Mouse (Mus musculus) intestine, postnatal 0 days (tissue): ENCODE data around the gene Ttc37. TPM values are rescaled to one million over a fixed set of nuclear protein-coding genes. Genes with fewer than 3 reads are reported as not detected.

Source experiments
- ATAC-seq: fragments of 200-750 bp; cut with Nextera tagmentation; 2 replicates; pipeline ENCODE4 v1.8.0; 2017; ENCODE audit warnings: mild to moderate bottlenecking, moderate TSS enrichment, moderate library complexity
- H3K27ac ChIP-seq: fragments of 300-500 bp; sonication (generic); 2 replicates; pipeline ENCODE4 v1.5.1; 2014; ENCODE audit warnings: mild to moderate bottlenecking, low read depth, low read length, moderate library complexity
- H3K27me3 ChIP-seq: fragments of 300-500 bp; sonication (generic); replicated peaks from 2 replicates; pipeline ENCODE4 v1.6.1; 2014; ENCODE audit warnings: low read length, mixed read lengths; ENCODE audit not compliant: control insufficient read depth, insufficient read depth
- H3K36me3 ChIP-seq: fragments of 300-500 bp; sonication (generic); 2 replicates; pipeline ENCODE4 v1.6.1; 2014; ENCODE audit warnings: mild to moderate bottlenecking, moderate library complexity; ENCODE audit not compliant: control insufficient read depth, insufficient read depth
- H3K4me1 ChIP-seq: fragments of 300-500 bp; sonication (generic); replicated peaks from 2 replicates; pipeline ENCODE4 v1.6.1; 2014; ENCODE audit warnings: antibody characterized with exemption, low read length, mixed read lengths; ENCODE audit not compliant: control insufficient read depth, insufficient read depth
- H3K4me2 ChIP-seq: fragments of 300-500 bp; sonication (generic); replicated peaks from 2 replicates; pipeline ENCODE4 v1.6.1; 2014; ENCODE audit warnings: low read depth, mild to moderate bottlenecking, moderate library complexity
- H3K4me3 ChIP-seq: fragments of 300-500 bp; sonication (generic); 2 replicates; pipeline ENCODE4 v1.5.1; 2014; ENCODE audit warnings: low read depth, low read length
- H3K9ac ChIP-seq: fragments of 300-500 bp; sonication (generic); 2 replicates; pipeline ENCODE4 v1.6.1; 2014; ENCODE audit warnings: mild to moderate bottlenecking, low read depth, low read length
- H3K9me3 ChIP-seq: fragments of 300-500 bp; sonication (generic); 2 replicates; pipeline ENCODE4 v1.6.1; 2016; ENCODE audit warnings: mixed run types; ENCODE audit not compliant: control insufficient read depth
- CTCF ChIP-seq: sonication (generic); IDR thresholded peaks from 2 replicates; pipeline ENCODE4 v1.5.1; 2016; ENCODE audit warnings: low read depth, mild to moderate bottlenecking, control low read depth, antibody characterized with exemption, moderate library complexity
- WGBS: fragments of 180-500 bp; shearing (Covaris S2); extraction: QIAGEN DNeasy Blood & Tissue Kit; methylation state at CpG from one replicate; pipeline ENCODE4 v1.1.7; 2014; 5-methylcytosine and 5-hydroxymethylcytosine counted together
- polyA plus RNA-seq: library from polyadenylated mRNA; unstranded; fragments of >200 nt; fragmentation: Nextera tagmentation; extraction: Ambion mirVana; gene quantifications from 2 replicates; pipeline ENCODE4 v1.2.1, GENCODE M21; 2015

Ttc37 gene
- polyA plus RNA-seq, 1 experiment from 2014 or later: 4.0 TPM

DNA sequence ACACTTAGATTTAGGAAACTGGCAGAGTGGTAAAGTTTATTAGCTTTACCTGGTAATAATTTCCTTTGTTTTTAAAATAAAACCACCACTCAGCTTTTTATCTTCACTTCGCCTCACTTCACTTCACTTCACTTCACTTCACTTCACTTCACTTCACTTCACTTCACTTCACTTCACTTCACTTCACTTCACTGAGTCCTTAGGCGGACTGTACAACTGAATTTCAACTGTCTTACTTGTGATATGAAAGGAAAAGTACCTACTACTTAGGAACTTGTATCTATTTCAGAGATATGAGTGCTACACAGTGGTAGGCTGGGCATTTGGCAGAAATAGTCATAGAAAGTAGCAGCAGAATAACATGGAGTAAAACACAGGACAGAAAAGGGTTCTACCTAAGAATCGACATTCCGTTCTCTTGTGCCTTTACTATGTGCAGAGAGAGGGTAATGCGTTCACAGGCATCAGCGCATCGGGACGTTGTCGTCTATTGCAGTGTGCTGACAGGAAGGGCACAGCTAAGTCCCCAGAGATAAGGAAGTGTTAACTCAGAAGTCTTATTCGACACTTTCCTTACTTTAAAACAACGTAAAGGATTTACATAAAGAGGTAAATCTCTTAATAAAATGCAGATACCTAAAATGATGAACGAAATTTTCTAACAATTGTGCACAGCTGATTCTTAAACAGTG is 42.7 kb downstream of the Ttc37 start:
- ATAC-seq: no peak

DNA sequence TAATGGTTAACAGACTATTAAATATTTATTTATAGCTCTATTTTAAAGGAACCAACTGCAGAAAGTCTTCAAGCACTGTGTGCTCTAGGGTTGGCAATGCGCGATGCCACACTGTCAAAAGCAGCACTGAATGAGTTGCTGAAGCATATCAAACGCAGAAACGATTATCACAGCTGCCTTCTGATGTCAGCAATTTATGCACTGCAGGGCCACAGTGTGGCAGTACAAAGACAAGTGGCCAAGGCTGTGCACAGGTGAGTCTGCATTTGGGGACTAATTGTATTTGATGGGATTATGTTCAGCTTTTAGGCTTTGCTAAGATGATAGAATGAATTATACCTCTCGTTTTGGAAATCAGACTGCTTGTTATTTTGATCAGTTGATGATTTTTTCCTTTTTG is 51.9 kb downstream of the Ttc37 start:
- no peaks in the 10 kb centered on the region for H3K27me3 ChIP-seq
- H3K36me3 ChIP-seq: peaks cover 44% of the 10 kb centered on the region
- no peak for ATAC-seq
- no peak overlapping the region for H3K4me2 ChIP-seq
- H3K9me3 ChIP-seq: no peaks in the 10 kb centered on the region
- 90% methylated on average over 5 of the region's 5 CpGs for WGBS
- TF ChIP-seq CTCF: peak; percentile 28; the same call in 1 of the 2 replicates
- H3K4me3 ChIP-seq: no peak overlapping the region
- no peaks in the 10 kb centered on the region for H3K4me1 ChIP-seq
- no peak overlapping the region for H3K27ac ChIP-seq
- no peak overlapping the region for H3K9ac ChIP-seq

More for the DNA sequence above, 42.7 kb downstream of the Ttc37 start:
- Histone ChIP-seq H3K9me3 (no peaks in the 10 kb centered on the region), H3K27ac (no peak overlapping the region), H3K4me2 (no peak overlapping the region), H3K4me3 (no peak overlapping the region), H3K36me3 (peaks cover 29% of the 10 kb centered on the region), H3K9ac (no peak overlapping the region), H3K4me1 (no peaks in the 10 kb centered on the region), H3K27me3 (no peaks in the 10 kb centered on the region)
- no peak for TF ChIP-seq CTCF
- WGBS: 94% methylated on average over 12 of the region's 12 CpGs

DNA sequence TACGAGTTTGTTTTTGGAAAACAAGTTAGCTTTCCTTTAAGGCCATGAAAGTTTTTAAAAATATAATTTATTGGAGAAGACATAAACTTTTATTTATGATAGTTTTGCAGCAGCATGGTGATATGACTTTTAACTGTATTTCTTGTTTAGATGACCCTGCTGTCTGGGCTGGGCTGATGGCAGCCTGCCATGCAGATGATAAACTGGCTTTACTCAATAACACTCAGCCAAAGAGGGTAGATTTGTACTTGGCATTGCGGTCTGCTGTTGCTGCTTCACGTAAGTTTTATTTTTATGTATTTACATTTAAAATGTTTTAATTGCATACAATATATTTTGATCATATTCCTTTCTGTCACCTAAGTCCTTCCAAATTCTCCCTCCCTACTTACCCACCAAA is 58.6 kb downstream of the Ttc37 start:
- no peak for ATAC-seq
- Histone ChIP-seq H3K4me1 (no peaks in the 10 kb centered on the region), H3K27ac (no peak overlapping the region), H3K4me3 (no peak overlapping the region), H3K9me3 (no peaks in the 10 kb centered on the region), H3K9ac (no peak overlapping the region), H3K27me3 (no peaks in the 10 kb centered on the region), H3K36me3 (peaks cover 37% of the 10 kb centered on the region), H3K4me2 (no peak overlapping the region)
- WGBS: 76% methylated on average over 3 of the region's 3 CpGs
- no peak for TF ChIP-seq CTCF

DNA sequence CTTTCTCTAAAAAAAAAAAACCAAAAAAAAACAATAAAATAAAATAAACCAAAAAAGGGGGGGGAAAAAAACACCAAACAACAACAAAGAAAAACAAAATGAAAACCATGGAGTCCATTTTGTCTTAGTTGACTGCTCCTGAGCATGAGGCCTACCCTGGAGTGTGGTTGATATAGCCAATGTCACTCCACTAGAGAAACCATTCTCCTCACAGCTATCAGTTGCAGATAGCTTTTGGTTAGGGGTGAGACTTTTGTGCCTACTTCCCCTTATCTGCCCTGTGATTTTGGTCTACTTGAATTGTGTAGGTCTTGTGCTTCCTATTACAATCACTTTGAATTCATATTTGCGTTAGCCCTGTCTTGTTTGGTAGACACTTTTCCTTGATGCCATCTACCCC is 59.0 kb downstream of the Ttc37 start:
- no peak overlapping the region for H3K4me3 ChIP-seq
- no peaks in the 10 kb centered on the region for H3K9me3 ChIP-seq
- H3K27ac ChIP-seq: no peak overlapping the region
- WGBS: 95% methylated on average over 1 of the region's 1 CpGs
- no peak for TF ChIP-seq CTCF
- peaks cover 40% of the 10 kb centered on the region for H3K36me3 ChIP-seq
- H3K4me2 ChIP-seq: no peak overlapping the region
- no peaks in the 10 kb centered on the region for H3K4me1 ChIP-seq
- ATAC-seq: no peak
- H3K9ac ChIP-seq: no peak overlapping the region
- H3K27me3 ChIP-seq: no peaks in the 10 kb centered on the region

DNA sequence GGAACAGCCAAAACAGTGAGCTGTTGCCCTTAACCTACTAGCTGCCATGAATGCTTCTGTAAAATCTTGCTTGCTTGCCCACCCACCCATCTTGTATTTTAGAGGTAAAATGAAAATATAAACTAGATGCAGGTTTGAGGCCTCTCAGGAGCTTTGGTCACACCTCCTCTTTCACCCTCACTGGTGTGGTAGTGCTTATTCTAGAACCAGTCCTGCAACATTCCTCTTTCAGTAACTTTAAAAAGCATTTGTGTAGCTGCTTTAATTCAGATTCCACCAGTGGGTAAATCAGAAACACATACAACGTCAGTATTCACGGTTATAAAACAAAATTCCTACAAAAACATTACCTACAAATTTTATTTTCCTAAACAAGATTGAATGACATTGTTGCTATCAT is 62.1 kb downstream of the Ttc37 start:
- ATAC-seq: no peak
- Histone ChIP-seq H3K4me1 (no peaks in the 10 kb centered on the region), H3K36me3 (peaks cover 38% of the 10 kb centered on the region), H3K27ac (no peak overlapping the region), H3K9me3 (no peaks in the 10 kb centered on the region), H3K27me3 (no peaks in the 10 kb centered on the region), H3K9ac (no peak overlapping the region), H3K4me2 (no peak overlapping the region), H3K4me3 (no peak overlapping the region)
- 61% methylated on average over 2 of the region's 2 CpGs for WGBS
- no peak for TF ChIP-seq CTCF

DNA sequence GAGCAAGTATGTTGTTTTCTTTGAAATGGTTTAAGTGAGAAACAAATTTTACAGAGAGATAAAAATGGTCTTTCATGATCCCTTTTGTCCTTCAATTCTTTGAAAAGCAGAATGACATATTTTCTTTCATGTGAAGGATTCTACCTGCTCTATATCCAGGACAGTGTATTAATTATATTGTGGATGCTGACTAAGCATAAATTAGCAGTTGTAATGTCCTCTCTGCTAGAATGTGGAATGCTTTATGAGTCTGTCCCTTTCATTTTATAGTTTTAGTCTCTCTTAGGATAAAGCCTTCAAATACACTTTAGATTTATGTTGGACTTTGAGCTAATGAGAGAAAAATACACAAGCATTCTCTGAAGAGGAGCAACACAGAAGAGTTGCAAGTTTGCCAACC is 75.8 kb downstream of the Ttc37 start:
- Histone ChIP-seq H3K4me1 (no peaks in the 10 kb centered on the region), H3K4me3 (no peak overlapping the region), H3K27ac (no peak overlapping the region), H3K9ac (no peak overlapping the region), H3K27me3 (no peaks in the 10 kb centered on the region), H3K4me2 (no peak overlapping the region), H3K9me3 (peaks cover 4% of the 10 kb centered on the region; the same call in 1 of the 2 replicates), H3K36me3 (peaks cover 11% of the 10 kb centered on the region)
- no peak for TF ChIP-seq CTCF
- no peak for ATAC-seq
